Mouse (Mus musculus) olfactory bulb, adult 2 months (tissue): Measurements from ENCODE around the gene Abca4.

Source experiments
- CTCF ChIP-seq: fragments of 200-500 bp; IDR thresholded peaks from 2 replicates; pipeline ENCODE4 v1.5.1; 2012; ENCODE audit warnings: low read depth, mild to moderate bottlenecking, low read length, moderate library complexity; ENCODE audit not compliant: insufficient read depth
- POLR2A ChIP-seq: fragments of 200-500 bp; IDR thresholded peaks from 2 replicates; pipeline ENCODE4 v1.6.1; 2012; ENCODE audit warnings: mild to moderate bottlenecking, low read depth, low read length, moderate library complexity; ENCODE audit not compliant: insufficient read depth

GRCm38 (mm10) chr3:122202307-122202732 is 158.1 kb downstream of the Abca4 start:
- no peak for TF ChIP-seq CTCF
- TF ChIP-seq POLR2A: no peak
